Mouse (Mus musculus) stomach, embryonic 16.5 days (tissue): ENCODE measurements at regions not wholly inside any gene's neighbourhood (a gene's known extent, or its start where the extent isn't known, plus 50 kb on each side); places are given as distances from the start of the nearest gene placed in this dataset.

ENCODE experiments used
- ATAC-seq: fragments of 200-750 bp; cut with Nextera tagmentation; 2 replicates; pipeline ENCODE4 v1.8.0; 2017; ENCODE audit warnings: moderate number of reproducible peaks, moderate TSS enrichment; ENCODE audit not compliant: insufficient read depth, low FRiP score
- H3K27ac ChIP-seq: fragments of 300-500 bp; sonication (generic); 2 replicates; pipeline ENCODE4 v1.5.1; 2014; ENCODE audit warnings: low read length
- H3K27me3 ChIP-seq: fragments of 300-500 bp; sonication (generic); 2 replicates; pipeline ENCODE4 v1.6.1; 2014; ENCODE audit warnings: low read length, control low read depth, mixed read lengths; ENCODE audit not compliant: control insufficient read depth, insufficient read depth
- H3K36me3 ChIP-seq: fragments of 300-500 bp; sonication (generic); 2 replicates; pipeline ENCODE4 v1.6.1; 2014; ENCODE audit warnings: low read length; ENCODE audit not compliant: control insufficient read depth, insufficient read depth
- H3K4me1 ChIP-seq: fragments of 300-500 bp; sonication (generic); 2 replicates; pipeline ENCODE4 v1.6.1; 2014; ENCODE audit warnings: low read length, control low read depth, mixed read lengths; ENCODE audit not compliant: control insufficient read depth, insufficient read depth
- H3K4me2 ChIP-seq: fragments of 300-500 bp; sonication (generic); 2 replicates; pipeline ENCODE4 v1.6.1; 2014; ENCODE audit warnings: low read depth, low read length, mixed read lengths
- H3K4me3 ChIP-seq: fragments of 300-500 bp; sonication (generic); replicated peaks from 2 replicates; pipeline ENCODE4 v1.5.1; 2014; ENCODE audit warnings: mild to moderate bottlenecking, low read length
- H3K9ac ChIP-seq: fragments of 300-500 bp; sonication (generic); 2 replicates; pipeline ENCODE4 v1.6.1; 2014; ENCODE audit warnings: low read length
- H3K9me3 ChIP-seq: fragments of 300-500 bp; sonication (generic); replicated peaks from 2 replicates; pipeline ENCODE4 v1.6.1; 2016; ENCODE audit warnings: low read length, control low read depth; ENCODE audit not compliant: control insufficient read depth
- WGBS: fragments of 180-500 bp; shearing (Covaris S2); extraction: QIAGEN DNeasy Blood & Tissue Kit; methylation state at CpG from one replicate; pipeline ENCODE4 v1.1.7; 2014; 5-methylcytosine and 5-hydroxymethylcytosine counted together

DNA sequence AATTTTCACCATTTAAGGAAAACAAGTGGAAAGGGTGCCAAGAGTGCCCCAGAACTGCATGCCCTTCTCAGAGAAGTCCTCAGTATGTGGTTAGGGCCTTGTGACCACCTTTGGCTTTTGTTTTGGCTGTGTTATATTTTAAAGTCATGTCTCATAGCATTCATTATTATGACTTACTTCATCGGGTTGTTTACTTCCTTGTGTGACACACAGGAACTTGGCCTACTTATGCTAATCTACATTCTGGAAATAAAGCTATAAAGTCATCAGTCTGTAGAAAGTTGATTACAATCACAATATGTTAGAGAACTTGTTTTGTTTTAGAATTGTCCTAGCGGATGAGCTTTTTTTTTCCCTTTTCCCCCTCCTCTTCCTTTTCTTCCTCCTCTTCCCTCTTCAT, 236.3 kb downstream of the Mef2c start:
- 40% methylated on average over 2 of the region's 2 CpGs for WGBS

DNA sequence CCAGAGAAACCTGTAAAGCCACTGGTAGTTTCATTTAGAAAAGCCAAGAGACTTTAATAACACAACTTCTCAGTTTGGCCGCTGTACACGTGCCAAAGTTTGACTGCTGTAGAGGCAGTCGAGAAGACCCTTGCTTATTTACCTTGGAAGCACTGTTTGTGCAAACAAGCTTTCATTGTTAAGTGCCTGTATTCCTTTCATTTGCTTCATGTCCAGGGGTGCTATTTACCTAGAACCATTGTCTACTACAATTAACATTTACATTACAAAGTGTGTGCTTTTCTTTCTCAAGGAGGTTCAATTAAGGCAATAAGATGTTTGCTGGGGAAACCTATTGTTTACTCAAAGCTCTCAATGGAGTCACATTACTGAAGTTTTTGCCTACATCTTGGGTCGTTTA, 236.9 kb downstream of the Mef2c start:
- no peak for ATAC-seq
- H3K27ac ChIP-seq, result no peak overlapping the region
- no peak overlapping the region for H3K9ac ChIP-seq
- no peak overlapping the region for H3K4me3 ChIP-seq
- WGBS, result 30% methylated on average over 4 of the region's 4 CpGs
- H3K36me3 ChIP-seq, result no peaks in the 10 kb centered on the region
- no peaks in the 10 kb centered on the region for H3K9me3 ChIP-seq
- peaks cover 6% of the 10 kb centered on the region; the same call in 1 of the 2 replicates for H3K4me1 ChIP-seq
- peaks cover 47% of the 10 kb centered on the region for H3K27me3 ChIP-seq
- H3K4me2 ChIP-seq, result no peak overlapping the region

More for the DNA sequence above, 236.3 kb downstream of the Mef2c start:
- Histone ChIP-seq H3K27ac (no peak overlapping the region), H3K4me1 (peaks cover 4% of the 10 kb centered on the region; the same call in 1 of the 2 replicates), H3K9ac (no peak overlapping the region), H3K4me3 (no peak overlapping the region), H3K4me2 (no peak overlapping the region), H3K36me3 (no peaks in the 10 kb centered on the region), H3K27me3 (peaks cover 45% of the 10 kb centered on the region), H3K9me3 (no peaks in the 10 kb centered on the region)
- ATAC-seq, result no peak

DNA sequence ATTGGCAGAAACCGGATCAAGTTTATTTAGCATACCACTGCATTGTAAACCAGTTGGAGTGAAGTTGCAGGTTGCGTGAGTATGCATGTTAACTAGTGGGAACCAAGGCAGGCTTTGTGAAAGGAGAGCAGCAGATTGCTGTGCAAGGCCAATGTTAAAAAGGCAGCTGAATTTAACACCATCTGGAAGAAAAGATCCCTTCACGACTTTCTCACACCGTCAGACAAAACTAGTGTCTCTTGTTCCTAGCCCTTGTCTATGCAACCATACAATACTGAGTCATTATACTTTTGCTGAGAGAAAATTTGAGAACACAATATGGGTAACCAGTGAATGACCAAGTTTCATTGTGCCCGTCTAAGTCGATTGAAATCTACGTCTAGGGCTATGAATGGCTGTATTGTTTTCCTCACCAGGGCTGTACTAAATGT, 237.8 kb downstream of the Mef2c start:
- ATAC-seq, result no peak
- no peak overlapping the region for H3K4me2 ChIP-seq
- H3K27me3 ChIP-seq, result peaks cover 44% of the 10 kb centered on the region
- no peak overlapping the region for H3K4me3 ChIP-seq
- no peaks in the 10 kb centered on the region for H3K36me3 ChIP-seq
- no peaks in the 10 kb centered on the region for H3K9me3 ChIP-seq
- H3K9ac ChIP-seq, result no peak overlapping the region
- peaks cover 6% of the 10 kb centered on the region; the same call in 1 of the 2 replicates for H3K4me1 ChIP-seq
- WGBS, result 51% methylated on average over 7 of the region's 7 CpGs
- H3K27ac ChIP-seq, result no peak overlapping the region

DNA sequence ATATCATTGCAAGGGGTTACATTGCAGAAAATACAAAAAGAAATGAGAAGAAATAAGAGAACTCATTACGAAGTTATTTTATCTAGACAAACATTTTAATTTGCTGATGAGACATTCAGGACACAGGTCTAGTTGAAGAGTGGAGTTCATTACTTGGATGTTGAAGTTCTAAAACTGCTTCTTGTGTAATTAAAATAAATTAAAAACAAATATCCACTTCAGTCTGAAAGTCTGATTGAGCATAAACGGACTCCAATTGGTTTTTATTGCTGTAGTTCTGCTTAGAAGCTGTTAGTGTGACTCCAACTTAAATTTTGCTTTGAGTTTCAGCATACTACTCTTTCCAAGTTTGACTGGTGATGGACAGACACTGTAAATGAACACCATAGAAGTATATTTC, 238.3 kb downstream of the Mef2c start:
- no peak for ATAC-seq
- Histone ChIP-seq H3K4me3 (no peak overlapping the region), H3K4me1 (peaks cover 6% of the 10 kb centered on the region; the same call in 1 of the 2 replicates), H3K9ac (no peak overlapping the region), H3K27me3 (peaks cover 43% of the 10 kb centered on the region), H3K9me3 (no peaks in the 10 kb centered on the region), H3K27ac (no peak overlapping the region), H3K4me2 (no peak overlapping the region), H3K36me3 (no peaks in the 10 kb centered on the region)
- WGBS, result 73% methylated on average over 2 of the region's 2 CpGs

DNA sequence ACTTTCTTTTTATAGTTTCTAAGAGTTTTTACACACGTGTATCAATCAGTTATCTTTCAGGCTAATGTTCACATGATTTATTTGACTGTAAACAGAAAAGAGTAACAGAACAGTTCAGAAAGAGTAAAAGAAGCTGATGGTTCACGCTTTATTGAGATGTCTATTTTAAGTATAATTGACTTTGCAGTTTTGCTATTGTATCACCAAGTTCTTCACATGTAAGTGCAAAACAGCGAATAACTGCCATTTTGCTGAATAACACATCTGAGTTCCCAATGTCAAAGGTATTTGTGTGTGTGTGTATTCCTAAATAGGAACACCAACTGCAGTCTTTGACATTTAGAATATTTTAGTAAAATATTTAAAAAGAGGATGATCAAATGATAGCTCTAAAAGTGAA, 238.7 kb downstream of the Mef2c start:
- ATAC-seq, result no peak
- Histone ChIP-seq H3K4me1 (peaks cover 6% of the 10 kb centered on the region; the same call in 1 of the 2 replicates), H3K36me3 (no peaks in the 10 kb centered on the region), H3K9ac (no peak overlapping the region), H3K27ac (no peak overlapping the region), H3K4me2 (no peak overlapping the region), H3K9me3 (no peaks in the 10 kb centered on the region), H3K4me3 (no peak overlapping the region), H3K27me3 (peaks cover 38% of the 10 kb centered on the region)
- 63% methylated on average over 3 of the region's 3 CpGs for WGBS

DNA sequence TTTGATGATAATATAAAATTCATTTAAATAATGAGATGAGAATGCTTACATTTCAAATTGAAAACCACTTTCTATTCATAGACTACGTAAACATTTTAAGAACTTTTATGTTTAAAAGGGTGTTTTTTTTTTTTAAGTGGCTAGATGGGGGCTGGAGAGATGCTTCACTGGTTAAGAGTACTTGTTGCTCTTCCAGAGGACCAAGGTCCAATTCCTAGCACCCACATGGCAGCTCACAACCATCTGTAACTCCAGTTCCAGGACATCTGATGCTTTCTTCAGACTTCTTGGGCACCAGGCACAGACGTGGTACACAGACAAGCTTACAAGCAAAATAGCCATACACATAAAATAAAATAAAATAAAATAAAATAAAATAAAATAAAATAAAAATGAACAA, 239.5 kb downstream of the Mef2c start:
- Histone ChIP-seq H3K4me3 (no peak overlapping the region), H3K9ac (no peak overlapping the region), H3K27ac (no peak overlapping the region), H3K4me2 (no peak overlapping the region), H3K27me3 (peaks cover 31% of the 10 kb centered on the region), H3K9me3 (no peaks in the 10 kb centered on the region), H3K36me3 (no peaks in the 10 kb centered on the region), H3K4me1 (peaks cover 6% of the 10 kb centered on the region; the same call in 1 of the 2 replicates)
- no peak for ATAC-seq
- 86% methylated on average over 2 of the region's 2 CpGs for WGBS

DNA sequence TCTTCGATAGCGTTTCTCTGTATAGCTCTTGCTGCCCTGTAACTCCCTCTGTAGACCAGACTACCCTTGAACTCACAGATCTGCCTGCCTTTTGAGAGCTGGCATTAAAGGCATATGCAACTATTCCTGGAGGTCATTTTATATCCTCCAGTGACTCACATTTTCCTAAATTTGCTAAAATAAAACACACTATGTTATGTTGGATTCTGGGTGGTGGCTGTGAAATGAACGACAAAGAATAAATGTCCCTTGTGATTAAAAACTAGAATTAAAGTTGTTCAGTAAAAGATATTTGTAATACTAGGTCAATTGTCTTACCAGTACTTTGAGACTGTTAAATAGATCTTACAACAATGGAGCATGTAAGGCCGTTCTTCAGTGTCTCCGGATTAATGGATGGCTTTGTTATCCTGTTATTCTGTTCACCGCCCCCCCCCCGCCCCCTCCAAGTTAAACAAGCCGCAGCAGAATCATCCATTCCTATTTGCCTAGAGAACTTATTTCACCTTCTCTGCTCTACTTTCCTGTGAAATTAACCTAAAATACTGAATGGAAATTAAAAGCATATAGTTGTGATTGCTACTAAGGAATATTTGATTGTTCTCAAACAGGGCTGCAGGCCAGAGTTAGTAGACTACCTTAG, 240.4 kb downstream of the Mef2c start:
- H3K4me2 ChIP-seq, result peak overlapping the region; percentile 67; the same call in 1 of the 2 replicates
- H3K9ac ChIP-seq, result no peak overlapping the region
- H3K4me3 ChIP-seq, result peak overlapping the region; percentile 49
- no peaks in the 10 kb centered on the region for H3K36me3 ChIP-seq
- H3K4me1 ChIP-seq, result peaks cover 6% of the 10 kb centered on the region; the same call in 1 of the 2 replicates
- peaks cover 29% of the 10 kb centered on the region for H3K27me3 ChIP-seq
- no peaks in the 10 kb centered on the region for H3K9me3 ChIP-seq
- 42% methylated on average over 8 of the region's 8 CpGs for WGBS
- no peak for ATAC-seq
- H3K27ac ChIP-seq, result no peak overlapping the region

DNA sequence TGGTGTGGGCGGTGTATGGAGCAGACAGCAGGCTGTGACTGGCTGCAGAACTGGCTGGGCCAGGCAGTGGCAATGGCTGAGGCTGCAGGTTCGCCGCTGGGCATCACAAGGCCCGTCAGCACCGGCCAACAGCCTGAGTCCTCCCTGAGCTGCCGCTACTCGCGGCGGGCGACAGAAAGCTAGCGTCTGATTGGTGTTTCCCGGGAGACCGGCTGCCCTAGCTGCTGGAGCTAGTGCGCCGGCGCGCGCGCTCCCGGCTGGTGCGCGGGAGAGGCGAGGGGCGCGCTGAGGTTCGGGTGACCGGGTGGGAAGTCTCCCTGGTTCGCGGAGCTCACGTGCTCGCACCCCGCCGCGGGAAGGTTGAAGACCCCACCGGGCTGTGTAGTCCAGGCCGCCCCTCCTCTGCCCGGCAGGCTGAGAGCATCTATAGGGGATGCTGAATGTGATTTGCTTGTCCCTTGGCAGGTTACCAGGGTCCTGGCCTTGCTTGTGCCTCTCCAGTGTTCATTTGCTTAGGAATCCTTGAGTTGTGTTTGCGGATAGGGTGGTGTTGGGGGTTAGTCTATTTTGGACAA, 241.2 kb downstream of the Mef2c start:
- peak overlapping the region; percentile 49 for H3K4me3 ChIP-seq
- peak overlapping the region; percentile 37; the same call in 1 of the 2 replicates for H3K9ac ChIP-seq
- peaks cover 6% of the 10 kb centered on the region; the same call in 1 of the 2 replicates for H3K4me1 ChIP-seq
- no peak overlapping the region for H3K27ac ChIP-seq
- 1% methylated on average over 37 of the region's 38 CpGs for WGBS
- peak; percentile 85 for ATAC-seq
- H3K4me2 ChIP-seq, result peak overlapping the region; percentile 67
- peaks cover 24% of the 10 kb centered on the region for H3K27me3 ChIP-seq
- H3K36me3 ChIP-seq, result no peaks in the 10 kb centered on the region
- H3K9me3 ChIP-seq, result no peaks in the 10 kb centered on the region

DNA sequence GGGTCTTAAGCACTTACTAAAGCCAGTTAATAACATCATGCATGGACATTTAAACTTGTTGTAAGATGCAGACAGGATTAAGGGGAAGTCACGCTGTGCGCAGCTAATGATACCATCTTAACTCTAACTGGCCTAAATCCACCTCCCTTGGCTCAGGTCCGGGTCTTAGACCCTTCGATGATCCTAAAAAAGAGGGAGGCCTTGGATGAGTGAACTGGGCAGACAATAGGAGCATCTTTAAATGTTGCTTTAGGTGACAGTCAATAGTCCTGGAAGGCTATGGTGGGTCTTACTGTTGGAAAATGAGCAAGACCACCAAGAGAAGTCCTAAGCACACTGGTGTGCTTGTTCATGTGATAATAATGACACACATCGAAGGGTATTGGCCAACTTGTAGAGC, 242.1 kb downstream of the Mef2c start:
- WGBS, result 85% methylated on average over 5 of the region's 5 CpGs
- ATAC-seq, result no peak
- no peak overlapping the region for H3K4me3 ChIP-seq
- H3K9ac ChIP-seq, result no peak overlapping the region
- no peaks in the 10 kb centered on the region for H3K36me3 ChIP-seq
- H3K27ac ChIP-seq, result no peak overlapping the region
- peaks cover 20% of the 10 kb centered on the region for H3K27me3 ChIP-seq
- no peaks in the 10 kb centered on the region for H3K9me3 ChIP-seq
- no peak overlapping the region for H3K4me2 ChIP-seq
- peaks cover 6% of the 10 kb centered on the region; the same call in 1 of the 2 replicates for H3K4me1 ChIP-seq
